Mouse (Mus musculus) hindbrain, embryonic 16.5 days (tissue): Measurements from ENCODE around the gene Hdgfl3. TPM values are rescaled to one million over a fixed set of nuclear protein-coding genes. Genes with fewer than 3 reads are reported as not detected.

Experiments
- polyA plus RNA-seq: library from polyadenylated mRNA; unstranded; fragments of >200 nt; fragmentation: Nextera tagmentation; extraction: Ambion mirVana; gene quantifications from 2 replicates; pipeline ENCODE4 v1.2.1, GENCODE M21; 2015

Hdgfl3 gene
- polyA plus RNA-seq, 1 experiment from 2014 or later: 47.6 TPM

Other genes starting within 250 kb of the Hdgfl3 start
- gene Homer2, start 226.9 kb downstream of the Hdgfl3 start, polyA plus RNA-seq: 23.5 and 26.3 TPM in 2 replicates
- 135 and 145 TPM in 2 replicates for gene Ramac, start 171.5 kb downstream of the Hdgfl3 start, polyA plus RNA-seq
- gene 3110040N11Rik, start 145.0 kb downstream of the Hdgfl3 start, polyA plus RNA-seq: 48.8 and 50.3 TPM in 2 replicates
- gene Btbd1, start 105.0 kb downstream of the Hdgfl3 start, polyA plus RNA-seq: 80.6 and 91.0 TPM in 2 replicates
- not detected in 2 replicates for gene Gm10160, start 78.7 kb downstream of the Hdgfl3 start, polyA plus RNA-seq
- gene Tm6sf1, start 75.5 kb downstream of the Hdgfl3 start, polyA plus RNA-seq: 9.0 and 13.0 TPM in 2 replicates
- 0.20 and 0.41 TPM in 2 replicates for gene Bnc1, start 57.8 kb upstream of the Hdgfl3 start, polyA plus RNA-seq
- gene Sh3gl3, start 239.4 kb upstream of the Hdgfl3 start, polyA plus RNA-seq: 67.5 and 69.4 TPM in 2 replicates